Mouse (Mus musculus) heart, embryonic 13.5 days (tissue): ENCODE results near the gene Fam186a. TPM values are rescaled to one million over a fixed set of nuclear protein-coding genes. Genes with fewer than 3 reads are reported as not detected.
"Not testable (repeated sequence)": the region's sequence is repeated elsewhere in the genome, so short reads cannot be mapped to it uniquely, and the experiment has no call there.

Experiments
- ATAC-seq: fragments of 200-750 bp; cut with Nextera tagmentation; 2 replicates; pipeline ENCODE4 v1.8.0; 2017; ENCODE audit warnings: moderate TSS enrichment; ENCODE audit not compliant: insufficient number of reproducible peaks, low FRiP score, low TSS enrichment; ENCODE audit errors: extremely low read depth
- H3K27ac ChIP-seq: fragments of 300-500 bp; sonication (generic); replicated peaks from 2 replicates; pipeline ENCODE4 v1.5.1; 2015; ENCODE audit warnings: moderate library complexity, mild to moderate bottlenecking, inconsistent platforms
- H3K27me3 ChIP-seq: fragments of 300-500 bp; sonication (generic); replicated peaks from 2 replicates; pipeline ENCODE4 v1.6.1; 2015; ENCODE audit warnings: mild to moderate bottlenecking, inconsistent platforms
- H3K36me3 ChIP-seq: fragments of 300-500 bp; sonication (generic); 2 replicates; pipeline ENCODE4 v1.6.1; 2015; ENCODE audit warnings: mild to moderate bottlenecking, inconsistent platforms
- H3K4me1 ChIP-seq: fragments of 300-500 bp; sonication (generic); 2 replicates; pipeline ENCODE4 v1.6.1; 2015; ENCODE audit warnings: inconsistent platforms
- H3K4me2 ChIP-seq: fragments of 300-500 bp; sonication (generic); 2 replicates; pipeline ENCODE4 v1.6.1; 2015; ENCODE audit warnings: inconsistent platforms, mild to moderate bottlenecking, moderate library complexity
- H3K4me3 ChIP-seq: fragments of 300-500 bp; sonication (generic); 2 replicates; pipeline ENCODE4 v1.5.1; 2015; ENCODE audit warnings: moderate library complexity, mild to moderate bottlenecking, inconsistent platforms
- H3K9ac ChIP-seq: fragments of 300-500 bp; sonication (generic); 2 replicates; pipeline ENCODE4 v1.6.1; 2015; ENCODE audit warnings: inconsistent platforms, mild to moderate bottlenecking, moderate library complexity
- H3K9me3 ChIP-seq: fragments of 300-500 bp; sonication (generic); 2 replicates; pipeline ENCODE4 v1.6.1; 2016; ENCODE audit warnings: inconsistent platforms
- WGBS: fragments of 180-500 bp; shearing (Covaris S2); methylation state at CpG from one replicate; pipeline ENCODE4 v1.1.7; 2015; ENCODE audit warnings: mixed read lengths; 5-methylcytosine and 5-hydroxymethylcytosine counted together
- polyA plus RNA-seq: library from polyadenylated mRNA; unstranded; fragments of >200 nt; fragmentation: Nextera tagmentation; extraction: Ambion mirVana; gene quantifications from 2 replicates; pipeline ENCODE4 v1.2.1, GENCODE M21; 2015

Fam186a gene
- polyA plus RNA-seq, 1 experiment from 2014 or later, result not detected

DNA sequence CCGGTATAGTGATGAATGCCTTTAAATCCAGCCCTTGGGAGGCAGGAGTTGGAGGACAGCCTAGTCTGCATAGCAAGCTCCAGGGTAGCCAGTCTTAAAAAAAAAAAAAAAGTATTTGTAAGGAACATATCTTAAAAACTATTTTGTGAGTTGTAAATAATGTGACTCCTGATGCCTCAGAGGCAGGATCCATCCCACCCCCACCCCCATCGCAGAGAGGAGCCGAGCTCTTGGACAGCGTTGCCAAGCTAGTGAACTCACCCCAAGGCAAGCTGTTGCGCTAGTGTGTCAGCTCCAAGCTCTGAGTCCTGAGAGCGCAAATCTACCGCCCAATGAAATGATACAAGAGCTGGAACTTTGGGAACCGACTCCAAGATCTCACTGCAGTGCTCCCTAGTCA is 35.6 kb downstream of the Fam186a start:
- H3K9me3 ChIP-seq, result no peaks in the 10 kb centered on the region
- no peak for ATAC-seq
- no peak overlapping the region for H3K4me3 ChIP-seq
- H3K4me2 ChIP-seq, result no peak overlapping the region
- 71% methylated on average over 8 of the region's 8 CpGs for WGBS
- H3K4me1 ChIP-seq, result no peaks in the 10 kb centered on the region
- H3K27me3 ChIP-seq, result no peaks in the 10 kb centered on the region; the same call in 1 of the 2 replicates
- H3K27ac ChIP-seq, result no peak overlapping the region
- no peaks in the 10 kb centered on the region for H3K36me3 ChIP-seq
- no peak overlapping the region for H3K9ac ChIP-seq

DNA sequence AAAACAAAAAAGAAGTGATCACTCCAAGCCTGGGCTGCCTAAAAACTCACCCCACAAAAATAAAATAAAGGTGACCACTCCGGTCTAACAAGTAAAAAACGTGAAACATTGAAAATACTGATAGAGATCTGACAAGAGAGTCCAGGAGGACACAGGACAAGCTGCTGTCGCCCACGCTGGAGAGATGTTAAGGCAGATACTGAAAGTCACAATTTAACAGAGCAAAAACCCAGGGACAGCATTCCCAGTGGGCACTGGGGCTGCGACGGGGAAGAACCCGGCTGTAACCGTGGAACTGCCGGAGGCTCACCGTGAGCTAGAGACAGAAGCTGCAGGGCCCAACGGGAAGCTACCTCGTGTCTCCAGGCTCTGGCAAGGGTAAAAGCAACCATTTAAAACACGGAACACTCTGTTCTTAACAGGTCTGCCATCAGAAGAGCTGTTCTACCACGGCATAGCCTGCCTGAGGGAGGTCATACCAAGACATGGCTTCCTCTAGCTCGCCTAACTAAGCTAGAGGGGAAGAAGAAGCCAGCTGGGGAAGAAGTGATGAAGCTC is 47.2 kb downstream of the Fam186a start:
- Histone ChIP-seq H3K36me3 (no peaks in the 10 kb centered on the region), H3K4me2 (no peak overlapping the region), H3K4me3 (no peak overlapping the region), H3K9ac (no peak overlapping the region), H3K4me1 (no peaks in the 10 kb centered on the region), H3K9me3 (no peaks in the 10 kb centered on the region), H3K27me3 (no peaks in the 10 kb centered on the region), H3K27ac (no peak overlapping the region)
- WGBS, result 76% methylated on average over 15 of the region's 15 CpGs
- no peak for ATAC-seq

GRCm38 (mm10) chr15:99917264-99917663 is 49.6 kb downstream of the Fam186a start:
- no peak overlapping the region for H3K9ac ChIP-seq
- no peak overlapping the region for H3K4me2 ChIP-seq
- H3K27me3 ChIP-seq, result no peaks in the 10 kb centered on the region
- H3K9me3 ChIP-seq, result no peaks in the 10 kb centered on the region
- H3K4me1 ChIP-seq, result no peaks in the 10 kb centered on the region
- whole genome bisulfite sequencing, result 75% methylated on average over 3 of the region's 3 CpGs
- no peak overlapping the region for H3K27ac ChIP-seq
- no peak overlapping the region for H3K4me3 ChIP-seq
- H3K36me3 ChIP-seq, result no peaks in the 10 kb centered on the region
- no peak for ATAC-seq

- Histone ChIP-seq H3K4me2 (no peak overlapping the region), H3K9ac (no peak overlapping the region), H3K36me3 (no peaks in the 10 kb centered on the region), H3K27ac (no peak overlapping the region), H3K9me3 (no peaks in the 10 kb centered on the region), H3K27me3 (no peaks in the 10 kb centered on the region), H3K4me3 (no peak overlapping the region), H3K4me1 (no peaks in the 10 kb centered on the region)
- 74% methylated on average over 5 of the region's 5 CpGs for WGBS
- ATAC-seq, result no peak
Measured at GRCm38 (mm10) chr15:99914613-99915012, 52.2 kb downstream of the Fam186a start.

GRCm38 (mm10) chr15:99911785-99912184 is 55.1 kb downstream of the Fam186a start:
- no peak overlapping the region for H3K4me2 ChIP-seq
- no peaks in the 10 kb centered on the region for H3K36me3 ChIP-seq
- H3K9me3 ChIP-seq, result no peaks in the 10 kb centered on the region
- H3K4me3 ChIP-seq, result no peak overlapping the region
- H3K27me3 ChIP-seq, result no peaks in the 10 kb centered on the region
- ATAC-seq, result no peak
- H3K9ac ChIP-seq, result no peak overlapping the region
- no peak overlapping the region for H3K27ac ChIP-seq
- 90% methylated on average over 4 of the region's 4 CpGs for WGBS
- no peaks in the 10 kb centered on the region for H3K4me1 ChIP-seq

DNA sequence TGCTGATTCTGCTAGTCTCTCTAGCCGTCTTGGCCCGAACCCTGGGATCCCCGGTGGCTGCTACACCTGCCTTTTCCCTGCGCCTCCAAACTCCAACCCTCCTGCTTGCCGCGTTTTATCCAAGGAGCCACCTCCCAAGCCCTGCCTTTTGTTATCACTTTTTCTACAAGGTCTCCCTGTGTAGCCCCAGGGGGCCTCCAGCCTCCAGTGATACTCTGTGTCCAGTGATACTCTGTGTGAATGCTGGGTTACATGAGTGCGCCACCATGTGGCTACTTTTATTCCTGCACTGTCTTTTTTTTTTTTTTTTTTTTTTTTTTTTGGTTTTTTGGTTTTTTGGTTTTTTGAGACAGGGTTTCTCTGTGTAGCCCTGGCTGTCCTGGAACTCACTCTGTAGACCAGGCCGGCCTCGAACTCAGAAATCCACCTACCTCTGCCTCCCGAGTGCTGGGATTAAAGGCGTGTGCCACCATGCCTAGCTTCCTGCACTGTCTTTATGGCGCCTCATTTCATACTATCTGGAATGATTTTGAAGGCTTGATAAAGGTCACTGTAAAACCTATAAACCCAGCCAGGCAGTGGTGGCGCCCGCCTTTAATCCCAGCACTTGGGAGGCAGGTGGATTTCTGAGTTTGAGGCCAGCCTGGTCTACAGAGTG is 57.4 kb downstream of the Fam186a start:
- not testable (repeated sequence) for H3K36me3 ChIP-seq, H3K4me2 ChIP-seq, H3K9ac ChIP-seq, H3K9me3 ChIP-seq, H3K4me1 ChIP-seq, H3K27me3 ChIP-seq, H3K4me3 ChIP-seq, H3K27ac ChIP-seq, ATAC-seq
- WGBS, result 40% methylated on average over 14 of the region's 14 CpGs

GRCm38 (mm10) chr15:99907514-99907913 is 59.3 kb downstream of the Fam186a start:
- Histone ChIP-seq H3K27me3 (no peaks in the 10 kb centered on the region), H3K27ac (no peak overlapping the region), H3K4me2 (no peak overlapping the region), H3K9me3 (no peaks in the 10 kb centered on the region), H3K4me3 (no peak overlapping the region), H3K36me3 (no peaks in the 10 kb centered on the region), H3K9ac (no peak overlapping the region), H3K4me1 (no peaks in the 10 kb centered on the region)
- ATAC-seq, result no peak
- 79% methylated on average over 1 of the region's 1 CpGs for WGBS

GRCm38 (mm10) chr15:99907041-99907440 is 59.8 kb downstream of the Fam186a start:
- H3K27ac ChIP-seq, result no peak overlapping the region
- H3K4me3 ChIP-seq, result no peak overlapping the region
- no peaks in the 10 kb centered on the region for H3K4me1 ChIP-seq
- H3K9ac ChIP-seq, result no peak overlapping the region
- H3K36me3 ChIP-seq, result no peaks in the 10 kb centered on the region
- no peak for ATAC-seq
- no peaks in the 10 kb centered on the region for H3K27me3 ChIP-seq
- no peak overlapping the region for H3K4me2 ChIP-seq
- WGBS, result 76% methylated on average over 4 of the region's 4 CpGs
- H3K9me3 ChIP-seq, result no peaks in the 10 kb centered on the region

GRCm38 (mm10) chr15:99904841-99905240 is 62.0 kb downstream of the Fam186a start:
- Histone ChIP-seq H3K9me3 (no peaks in the 10 kb centered on the region), H3K36me3 (no peaks in the 10 kb centered on the region)
- 74% methylated on average over 9 of the region's 9 CpGs for WGBS

GRCm38 (mm10) chr15:99904333-99904732 is 62.5 kb downstream of the Fam186a start:
- Histone ChIP-seq H3K27me3 (no peaks in the 10 kb centered on the region), H3K4me1 (no peaks in the 10 kb centered on the region), H3K9me3 (no peaks in the 10 kb centered on the region), H3K27ac (no peak overlapping the region), H3K36me3 (no peaks in the 10 kb centered on the region), H3K4me3 (no peak overlapping the region), H3K4me2 (no peak overlapping the region), H3K9ac (no peak overlapping the region)
- no peak for ATAC-seq
- whole genome bisulfite sequencing, result 7% methylated on average over 4 of the region's 4 CpGs

More at GRCm38 (mm10) chr15:99904841-99905240, 62.0 kb downstream of the Fam186a start:
- Histone ChIP-seq H3K9ac (no peak overlapping the region), H3K4me3 (no peak overlapping the region), H3K27me3 (no peaks in the 10 kb centered on the region), H3K4me2 (no peak overlapping the region), H3K4me1 (no peaks in the 10 kb centered on the region), H3K27ac (no peak overlapping the region)
- no peak for ATAC-seq

DNA sequence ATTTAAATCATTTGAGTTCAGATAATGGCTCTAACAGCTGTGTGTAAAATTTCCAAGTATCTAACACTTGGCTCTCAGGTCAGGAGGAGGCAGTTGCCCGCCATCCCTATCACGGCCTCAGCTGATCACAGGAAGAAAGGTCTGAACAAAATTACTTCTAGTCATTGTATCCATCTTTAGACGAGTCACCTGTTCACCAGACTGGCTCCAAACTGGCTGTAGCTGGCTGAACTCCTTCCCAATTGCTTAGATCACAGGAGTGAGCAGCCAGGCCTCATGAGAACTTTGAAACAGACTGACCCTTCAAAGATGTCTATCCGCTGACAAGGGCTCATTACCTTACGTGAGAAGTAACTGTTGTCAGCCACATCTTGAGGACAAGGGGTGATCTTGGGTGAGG is 63.6 kb downstream of the Fam186a start:
- Histone ChIP-seq H3K9me3 (no peaks in the 10 kb centered on the region), H3K9ac (no peak overlapping the region), H3K4me3 (no peak overlapping the region), H3K4me1 (no peaks in the 10 kb centered on the region), H3K36me3 (no peaks in the 10 kb centered on the region), H3K4me2 (no peak overlapping the region), H3K27me3 (no peaks in the 10 kb centered on the region), H3K27ac (no peak overlapping the region)
- no peak for ATAC-seq
- WGBS, result 72% methylated on average over 5 of the region's 5 CpGs

GRCm38 (mm10) chr15:99902786-99903185 is 64.1 kb downstream of the Fam186a start:
- Histone ChIP-seq H3K27ac (no peak overlapping the region), H3K4me2 (no peak overlapping the region), H3K4me1 (no peaks in the 10 kb centered on the region), H3K27me3 (no peaks in the 10 kb centered on the region), H3K4me3 (no peak overlapping the region), H3K36me3 (no peaks in the 10 kb centered on the region), H3K9me3 (no peaks in the 10 kb centered on the region), H3K9ac (no peak overlapping the region)
- 56% methylated on average over 5 of the region's 5 CpGs for WGBS
- ATAC-seq, result no peak
